Mouse (Mus musculus) lung, embryonic 14.5 days (tissue): Measurements from ENCODE around the gene Gm7075. TPM values are rescaled to one million over a fixed set of nuclear protein-coding genes. Genes with fewer than 3 reads are reported as not detected.

Experiments used
- ATAC-seq: fragments of 200-750 bp; cut with Nextera tagmentation; 2 replicates; pipeline ENCODE4 v1.8.0; 2017; ENCODE audit warnings: mild to moderate bottlenecking, moderate TSS enrichment, moderate library complexity; ENCODE audit not compliant: insufficient read depth
- DNase-seq: peaks from one replicate; pipeline ENCODE4 v3.0.0-alpha.2; 2015
- H3K27ac ChIP-seq: fragments of 300-500 bp; sonication (generic); 2 replicates; pipeline ENCODE4 v1.5.1; 2014; ENCODE audit warnings: low read depth, mild to moderate bottlenecking, moderate library complexity
- H3K27me3 ChIP-seq: fragments of 300-500 bp; sonication (generic); 2 replicates; pipeline ENCODE4 v1.6.1; 2014; ENCODE audit warnings: low read length, control low read depth; ENCODE audit not compliant: insufficient read depth
- H3K36me3 ChIP-seq: fragments of 300-500 bp; sonication (generic); 2 replicates; pipeline ENCODE4 v1.6.1; 2014; ENCODE audit warnings: control low read depth; ENCODE audit not compliant: insufficient read depth
- H3K4me1 ChIP-seq: fragments of 300-500 bp; sonication (generic); 2 replicates; pipeline ENCODE4 v1.6.1; 2014; ENCODE audit warnings: antibody characterized with exemption, control low read depth; ENCODE audit not compliant: insufficient read depth
- H3K4me2 ChIP-seq: fragments of 300-500 bp; sonication (generic); 2 replicates; pipeline ENCODE4 v1.6.1; 2014; ENCODE audit warnings: mild to moderate bottlenecking
- H3K4me3 ChIP-seq: fragments of 300-500 bp; sonication (generic); 2 replicates; pipeline ENCODE4 v1.5.1; 2014; ENCODE audit warnings: low read depth, low read length
- H3K9ac ChIP-seq: fragments of 300-500 bp; sonication (generic); 2 replicates; pipeline ENCODE4 v1.6.1; 2014
- H3K9me3 ChIP-seq: fragments of 300-500 bp; sonication (generic); 2 replicates; pipeline ENCODE4 v1.6.1; 2016; ENCODE audit warnings: low read depth, low read length, control low read depth
- CTCF ChIP-seq: IDR thresholded peaks from 2 replicates; pipeline ENCODE4 v1.5.1; 2016; ENCODE audit warnings: antibody characterized with exemption, low read depth
- WGBS: fragments of 180-500 bp; shearing (Covaris S2); extraction: QIAGEN DNeasy Blood & Tissue Kit; methylation state at CpG from one replicate; pipeline ENCODE4 v1.1.7; 2014; 5-methylcytosine and 5-hydroxymethylcytosine counted together
- polyA plus RNA-seq: library from polyadenylated mRNA; unstranded; fragments of >200 nt; fragmentation: Nextera tagmentation; extraction: Ambion mirVana; gene quantifications from 2 replicates; pipeline ENCODE4 v1.2.1, GENCODE M21; 2014

Gene Gm7075
- polyA plus RNA-seq, 1 experiment from 2014 or later, result not detected

DNA sequence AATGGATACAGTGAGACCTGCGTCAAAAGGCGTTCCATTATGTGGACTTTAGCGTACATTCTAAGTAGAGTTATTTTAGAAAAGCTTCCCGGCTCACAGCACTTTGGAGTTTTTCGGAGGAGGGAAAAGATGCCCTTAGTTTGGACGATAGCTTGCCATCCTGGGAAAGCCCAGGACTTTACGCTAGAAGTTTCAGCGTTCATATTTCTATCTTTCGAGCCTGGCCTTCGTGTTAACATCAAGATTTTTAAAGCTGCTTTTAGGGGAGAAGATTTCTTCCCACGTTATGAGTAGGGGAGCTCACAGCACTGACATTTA lies 7.4 kb upstream of the Gm7075 start:
- WGBS, result 2% methylated on average over 11 of the region's 11 CpGs
- H3K4me3 ChIP-seq, result peak overlapping the region; percentile 82
- peak overlapping the region; percentile 54 for H3K9ac ChIP-seq
- ATAC-seq, result no peak
- H3K4me1 ChIP-seq, result no peaks in the 10 kb centered on the region
- TF ChIP-seq CTCF, result no peak
- H3K27ac ChIP-seq, result 0 out of 2 replicates have a peak overlapping the region, but pooled peaks have one; percentile 19
- no peaks in the 10 kb centered on the region for H3K9me3 ChIP-seq
- no peak for DNase-seq
- H3K4me2 ChIP-seq, result peak overlapping the region; percentile 63
- no peaks in the 10 kb centered on the region for H3K36me3 ChIP-seq
- H3K27me3 ChIP-seq, result no peaks in the 10 kb centered on the region

DNA sequence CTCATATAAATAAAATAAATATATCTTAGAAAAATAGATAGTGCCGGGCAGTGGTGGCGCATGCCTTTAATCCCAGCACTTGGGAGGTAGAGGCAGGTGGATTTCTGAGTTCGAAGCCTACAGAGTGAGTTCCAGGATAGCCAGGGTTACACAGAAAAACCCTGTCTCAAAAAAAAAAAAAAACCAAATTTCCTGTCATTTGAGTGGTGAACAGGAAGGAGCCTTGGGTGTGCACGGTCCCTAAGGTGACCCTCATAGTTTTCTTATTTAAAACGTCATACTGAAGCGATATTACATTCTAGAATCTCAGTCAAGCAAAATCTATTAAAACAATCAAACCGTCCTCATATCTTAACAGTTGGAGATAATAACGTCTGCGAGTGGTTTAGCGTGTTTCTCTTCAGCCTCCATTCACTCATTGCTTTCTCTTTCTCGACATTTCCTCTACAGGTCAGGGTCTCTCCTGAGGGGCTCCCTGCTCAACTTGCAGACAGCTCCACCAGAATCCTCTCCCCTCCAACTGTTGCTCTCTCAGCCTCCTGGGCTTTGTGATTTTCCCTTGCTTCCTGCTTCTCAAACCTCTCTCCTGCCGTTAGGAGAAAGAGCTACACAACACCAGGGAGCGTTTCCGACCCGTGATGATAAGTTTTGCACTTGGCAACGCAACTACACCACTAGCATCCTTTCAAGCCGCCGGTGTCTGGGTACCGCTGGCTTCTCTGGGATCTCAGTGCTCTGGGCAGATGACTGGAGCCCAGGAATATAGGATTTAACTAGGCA lies 6.8 kb upstream of the Gm7075 start:
- H3K4me1 ChIP-seq, result no peaks in the 10 kb centered on the region
- 0 out of 2 replicates have a peak, but pooled peaks have one; percentile 5 for ATAC-seq
- H3K27ac ChIP-seq, result 0 out of 2 replicates have a peak overlapping the region, but pooled peaks have one; percentile 19
- no peaks in the 10 kb centered on the region for H3K36me3 ChIP-seq
- H3K4me3 ChIP-seq, result peak overlapping the region; percentile 82
- no peaks in the 10 kb centered on the region for H3K9me3 ChIP-seq
- H3K9ac ChIP-seq, result peak overlapping the region; percentile 54
- H3K27me3 ChIP-seq, result no peaks in the 10 kb centered on the region
- WGBS, result 14% methylated on average over 19 of the region's 19 CpGs
- DNase-seq, result peak; percentile 72
- peak overlapping the region; percentile 63 for H3K4me2 ChIP-seq
- TF ChIP-seq CTCF, result no peak

DNA sequence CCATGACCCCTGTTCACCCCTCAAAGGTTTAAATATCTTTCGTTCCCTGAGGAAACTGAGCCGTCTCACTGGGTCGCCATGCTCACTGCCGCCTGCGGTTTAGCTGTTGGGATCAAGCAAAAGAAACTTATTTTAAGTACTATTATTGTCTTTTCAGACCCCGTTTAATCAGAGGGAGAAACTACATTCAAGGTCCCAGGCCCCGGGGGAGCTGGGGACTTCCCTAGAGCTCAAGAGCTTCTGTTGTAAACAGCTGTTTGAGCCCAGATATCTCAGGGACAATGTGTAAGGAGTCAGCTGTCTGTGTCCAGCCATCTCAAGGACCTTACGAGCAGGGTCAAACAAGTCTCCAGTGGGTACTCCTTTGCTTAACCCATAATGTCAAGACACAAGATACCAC lies 5.6 kb upstream of the Gm7075 start:
- no peak for ATAC-seq
- no peaks in the 10 kb centered on the region for H3K9me3 ChIP-seq
- no peak overlapping the region for H3K27ac ChIP-seq
- no peak for DNase-seq
- TF ChIP-seq CTCF, result no peak
- H3K36me3 ChIP-seq, result no peaks in the 10 kb centered on the region
- H3K4me2 ChIP-seq, result no peak overlapping the region
- H3K9ac ChIP-seq, result no peak overlapping the region
- H3K4me1 ChIP-seq, result no peaks in the 10 kb centered on the region
- H3K27me3 ChIP-seq, result no peaks in the 10 kb centered on the region
- no peak overlapping the region for H3K4me3 ChIP-seq
- WGBS, result 74% methylated on average over 8 of the region's 8 CpGs

DNA sequence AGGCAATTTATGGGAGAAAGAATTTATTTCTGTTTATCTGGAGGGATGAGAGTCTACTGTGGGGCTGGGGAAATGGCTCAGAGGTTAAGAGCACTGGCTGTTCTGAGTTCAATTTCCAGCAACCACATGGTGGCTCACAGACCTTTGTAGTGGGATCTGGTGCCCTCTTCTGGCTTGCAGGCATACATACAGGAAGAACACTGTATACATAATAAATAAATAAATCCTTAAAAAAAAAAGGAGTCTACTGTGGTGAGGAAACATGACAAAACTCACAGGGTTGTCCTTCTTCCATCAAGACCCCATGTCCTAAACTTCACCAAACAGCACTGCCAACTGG lies 2.9 kb upstream of the Gm7075 start:
- DNase-seq (peak; percentile 43), ATAC-seq (no peak)

DNA sequence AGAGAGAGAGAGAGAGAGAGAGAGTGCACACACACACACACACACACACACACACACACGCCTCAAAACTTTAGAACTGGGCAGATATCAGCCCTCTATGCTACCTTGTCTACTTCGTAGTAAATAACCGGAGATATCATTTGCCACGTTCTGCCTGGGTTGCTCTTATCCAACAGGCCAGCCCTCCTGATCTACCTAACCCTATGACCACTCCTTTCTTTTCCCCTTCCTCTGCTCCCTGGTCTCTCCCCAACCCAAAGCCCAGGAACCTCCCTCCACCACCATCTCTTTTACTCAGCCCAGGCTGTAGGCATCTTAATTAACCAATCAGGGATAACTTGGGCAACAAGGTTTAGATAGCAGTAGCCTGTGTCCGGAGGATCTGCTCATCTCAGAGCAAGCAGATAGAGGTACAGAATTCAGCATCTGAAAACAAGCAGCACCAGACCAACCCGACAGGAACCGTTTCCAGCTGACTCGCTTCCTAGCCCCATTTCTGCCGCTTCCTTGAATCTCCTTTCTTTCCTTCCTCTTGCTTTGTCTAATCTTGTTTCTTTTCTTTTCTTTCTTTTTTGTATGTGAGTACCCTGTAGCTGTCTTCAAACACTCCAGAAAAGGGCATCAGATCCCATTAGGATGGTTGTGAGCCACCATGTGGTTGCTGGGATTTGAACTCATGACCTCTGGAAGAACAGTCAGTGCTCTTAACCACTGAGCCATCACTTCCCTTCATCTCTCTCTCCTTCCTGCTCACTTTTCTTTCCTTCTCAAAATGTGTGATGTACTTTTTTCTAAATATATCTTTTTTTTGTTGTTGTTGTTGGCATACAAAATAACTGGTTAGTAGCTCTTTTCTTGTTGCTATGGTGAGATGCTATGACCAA lies 2.2 kb upstream of the Gm7075 start:
- WGBS, result 84% methylated on average over 9 of the region's 9 CpGs
- H3K27me3 ChIP-seq, result no peaks in the 10 kb centered on the region
- ATAC-seq (no peak), DNase-seq (no peak)
- TF ChIP-seq CTCF, result no peak
- H3K4me1 ChIP-seq, result no peaks in the 10 kb centered on the region
- H3K27ac ChIP-seq, result no peak overlapping the region
- H3K4me3 ChIP-seq, result no peak overlapping the region
- no peaks in the 10 kb centered on the region for H3K9me3 ChIP-seq
- H3K9ac ChIP-seq, result no peak overlapping the region
- H3K4me2 ChIP-seq, result no peak overlapping the region
- H3K36me3 ChIP-seq, result no peaks in the 10 kb centered on the region

More for the DNA sequence above, 2.9 kb upstream of the Gm7075 start:
- no peak overlapping the region for H3K9ac ChIP-seq
- H3K9me3 ChIP-seq, result no peaks in the 10 kb centered on the region
- H3K36me3 ChIP-seq, result no peaks in the 10 kb centered on the region
- no peaks in the 10 kb centered on the region for H3K27me3 ChIP-seq
- no peak overlapping the region for H3K4me2 ChIP-seq
- H3K4me3 ChIP-seq, result no peak overlapping the region
- no peak overlapping the region for H3K27ac ChIP-seq
- TF ChIP-seq CTCF, result peak; percentile 60
- no peaks in the 10 kb centered on the region for H3K4me1 ChIP-seq

DNA sequence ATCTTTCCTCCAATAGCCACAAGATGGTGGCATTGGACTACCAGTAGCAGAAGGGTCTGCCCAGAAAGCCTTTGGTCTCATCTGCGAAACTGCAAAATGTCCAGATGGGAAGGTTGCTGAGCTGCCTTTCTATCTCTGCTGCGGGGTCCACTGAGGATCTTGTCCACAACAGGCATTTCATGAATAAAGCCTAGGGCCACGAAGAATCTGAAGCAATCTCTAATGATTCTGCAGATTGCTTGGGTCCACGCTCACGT lies 1.1 kb upstream of the Gm7075 start:
- Histone ChIP-seq H3K27me3 (no peaks in the 10 kb centered on the region), H3K4me3 (no peak overlapping the region), H3K27ac (no peak overlapping the region), H3K4me1 (no peaks in the 10 kb centered on the region), H3K4me2 (no peak overlapping the region), H3K9ac (no peak overlapping the region), H3K9me3 (no peaks in the 10 kb centered on the region), H3K36me3 (no peaks in the 10 kb centered on the region)
- no peak for ATAC-seq
- 78% methylated on average over 5 of the region's 5 CpGs for WGBS
- DNase-seq, result peak; percentile 48
- no peak for TF ChIP-seq CTCF

DNA sequence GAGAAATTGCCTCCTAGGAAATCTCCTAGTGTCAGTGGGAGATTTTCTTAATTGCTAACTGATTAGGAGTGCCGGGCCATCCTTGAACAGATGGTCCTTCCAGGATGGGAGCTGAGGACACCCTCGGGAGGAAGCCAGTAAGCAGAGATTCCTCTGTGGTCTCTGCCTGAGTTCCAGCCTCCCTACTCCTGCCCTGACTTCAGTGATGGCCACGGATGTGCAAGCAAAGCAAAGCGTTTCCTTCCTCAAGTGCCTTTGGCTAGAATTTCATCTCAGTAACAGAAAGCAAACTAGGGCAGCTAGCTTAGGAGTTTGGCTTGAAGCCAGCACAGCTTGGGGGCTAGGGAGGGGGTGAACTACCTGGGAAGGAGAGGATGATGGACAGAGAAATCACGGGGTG lies 4.5 kb downstream of the Gm7075 start:
- no peaks in the 10 kb centered on the region for H3K9me3 ChIP-seq
- H3K27ac ChIP-seq, result no peak overlapping the region
- H3K4me1 ChIP-seq, result no peaks in the 10 kb centered on the region
- H3K36me3 ChIP-seq, result no peaks in the 10 kb centered on the region
- H3K9ac ChIP-seq, result no peak overlapping the region
- DNase-seq, result peak; percentile 7
- H3K4me2 ChIP-seq, result no peak overlapping the region
- no peak overlapping the region for H3K4me3 ChIP-seq
- H3K27me3 ChIP-seq, result no peaks in the 10 kb centered on the region
- no peak for ATAC-seq
- 38% methylated on average over 5 of the region's 5 CpGs for WGBS
- no peak for TF ChIP-seq CTCF
